ENCODE assay signal across 21 mouse cellular contexts in the genomic region with DNA sequence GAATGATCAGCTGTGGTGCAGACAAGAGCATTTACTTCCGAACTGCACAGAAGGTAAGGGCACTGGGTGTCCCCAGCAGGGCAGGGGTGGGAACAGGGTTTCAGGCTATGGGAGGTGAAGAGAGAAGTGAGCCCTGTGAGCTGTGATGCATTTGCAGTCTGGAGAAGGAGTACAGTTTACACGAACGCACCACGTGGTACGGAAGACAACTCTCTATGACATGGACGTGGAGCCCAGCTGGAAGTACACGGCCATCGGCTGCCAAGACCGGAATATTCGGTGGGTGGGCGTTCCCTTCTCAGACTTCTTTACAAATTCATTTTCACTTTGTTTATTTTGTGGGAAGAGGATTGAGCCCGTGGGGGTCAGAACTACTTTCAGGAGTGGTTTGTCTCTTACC. TPM values are rescaled to one million over a fixed set of nuclear protein-coding genes. Genes with fewer than 3 reads are reported as not detected.
DNase-seq lines count a peak whose midpoint lies in the region; ATAC-seq and TF ChIP-seq lines count a peak whose summit lies in the region.
"Had no signal": no experiment of that assay in that cellular context is flagged by ENCODE, and none has a peak within 500 bp of the region (broad histone marks: within the 10 kb centered on the region; RNA-seq: fewer than 3 reads in every experiment).

No protein-coding gene starts in this region.

- H3K4me1 ChIP-seq in kidney, postnatal 0 days (replicated peaks; ENCODE audit: insufficient read depth, low read length): no peaks in the 10 kb centered on the region
- H3K4me1 ChIP-seq in kidney, embryonic 16.5 days (ENCODE audit: insufficient read depth, low read length): no peaks in the 10 kb centered on the region
- H3K4me1 ChIP-seq in lung, embryonic 14.5 days (ENCODE audit: insufficient read depth): no peaks in the 10 kb centered on the region
- H3K4me1 ChIP-seq in midbrain, embryonic 11.5 days (ENCODE audit: control insufficient read depth, insufficient read depth, low read length): no peaks in the 10 kb centered on the region
- H3K4me1 ChIP-seq in midbrain, postnatal 0 days (ENCODE audit: insufficient read depth, low read length): no peaks in the 10 kb centered on the region
- H3K4me1 ChIP-seq: embryonic facial prominence, embryonic 13.5 days; forebrain, embryonic 13.5 days; hindbrain, embryonic 12.5 days had no signal

- H3K27me3 ChIP-seq in kidney, postnatal 0 days (ENCODE audit: insufficient read depth, low read length): no peaks in the 10 kb centered on the region
- H3K27me3 ChIP-seq in kidney, embryonic 16.5 days (ENCODE audit: insufficient read depth, low read length): no peaks in the 10 kb centered on the region
- no peaks in the 10 kb centered on the region for H3K27me3 ChIP-seq in lung, embryonic 14.5 days (ENCODE audit: insufficient read depth, low read length)
- H3K27me3 ChIP-seq in midbrain, embryonic 11.5 days (ENCODE audit: control insufficient read depth, insufficient read depth, low read length): no peaks in the 10 kb centered on the region
- H3K27me3 ChIP-seq in midbrain, postnatal 0 days (ENCODE audit: insufficient read depth, low read length): no peaks in the 10 kb centered on the region
- H3K27me3 ChIP-seq: CH12.LX; embryonic facial prominence, embryonic 13.5 days; forebrain, embryonic 13.5 days; hindbrain, embryonic 12.5 days; Patski had no signal

- H3K4me3 ChIP-seq in kidney, postnatal 0 days (replicated peaks; ENCODE audit: low read depth, low read length): no peak overlapping the region
- H3K4me3 ChIP-seq in kidney, embryonic 16.5 days (ENCODE audit: low read length): no peak overlapping the region
- no peak overlapping the region for H3K4me3 ChIP-seq in lung, embryonic 14.5 days (ENCODE audit: low read depth, low read length)
- H3K4me3 ChIP-seq in midbrain, embryonic 11.5 days (ENCODE audit: low read depth, low read length): no peak overlapping the region
- no peak overlapping the region for H3K4me3 ChIP-seq in midbrain, postnatal 0 days (ENCODE audit: low read depth, low read length)
- H3K4me3 ChIP-seq: embryonic facial prominence, embryonic 13.5 days; forebrain, embryonic 13.5 days; hindbrain, embryonic 12.5 days had no signal

- no peak overlapping the region for H3K9ac ChIP-seq in kidney, postnatal 0 days (ENCODE audit: low read depth, low read length)
- no peak overlapping the region for H3K9ac ChIP-seq in kidney, embryonic 16.5 days (replicated peaks; ENCODE audit: low read length)
- no peak overlapping the region for H3K9ac ChIP-seq in lung, embryonic 14.5 days
- no peak overlapping the region for H3K9ac ChIP-seq in midbrain, embryonic 11.5 days (ENCODE audit: low read length)
- no peak overlapping the region for H3K9ac ChIP-seq in midbrain, postnatal 0 days (replicated peaks; ENCODE audit: low read length, poor library complexity, severe bottlenecking)
- H3K9ac ChIP-seq: embryonic facial prominence, embryonic 13.5 days; forebrain, embryonic 13.5 days; forebrain, postnatal 0 days; hindbrain, embryonic 12.5 days had no signal

- no peak for ATAC-seq in kidney, postnatal 0 days (replicated peaks; ENCODE audit: low FRiP score, low read depth)
- no peak for ATAC-seq in kidney, embryonic 16.5 days (ENCODE audit: low FRiP score, low TSS enrichment)
- ATAC-seq in lung, embryonic 14.5 days (ENCODE audit: insufficient read depth): peak; percentile 75
- no peak for ATAC-seq in midbrain, embryonic 11.5 days (ENCODE audit: low FRiP score)
- ATAC-seq in midbrain, postnatal 0 days (ENCODE audit: low FRiP score): no peak
- ATAC-seq: activated CD4-positive, CD25-positive, alpha-beta regulatory T cell, adult 4 months; forebrain, embryonic 13.5 days; forebrain, postnatal 0 days; Patski had no signal

- peak; percentile 31 for DNase-seq in kidney, postnatal 0 days (ENCODE audit: low spot score)
- DNase-seq in lung, embryonic 14.5 days: peak; percentile 62
- DNase-seq in lung, postnatal 36 days: no peak
- peak; percentile 49 for DNase-seq in midbrain, embryonic 11.5 days (ENCODE audit: low spot score, missing footprints)
- DNase-seq in midbrain, postnatal 0 days (ENCODE audit: low spot score): no peak
- no peak for DNase-seq in cerebellum, postnatal 25 days
- DNase-seq: adrenal gland, postnatal 14 days; cerebellum, adult 11-12 months; cerebellum, adult 9-10 months; cerebellum, postnatal 36 days; forebrain, postnatal 0 days; gastrocnemius, postnatal 14 days; heart, postnatal 10 days; heart, postnatal 4 days had no signal

- H3K27ac ChIP-seq in kidney, postnatal 0 days: no peak overlapping the region
- no peak overlapping the region for H3K27ac ChIP-seq in kidney, embryonic 16.5 days (ENCODE audit: low read length)
- H3K27ac ChIP-seq in lung, embryonic 14.5 days (ENCODE audit: low read depth): no peak overlapping the region
- no peak overlapping the region for H3K27ac ChIP-seq in midbrain, embryonic 11.5 days (ENCODE audit: low read depth, low read length)
- H3K27ac ChIP-seq in midbrain, postnatal 0 days (ENCODE audit: low read depth, low read length): no peak overlapping the region
- H3K27ac ChIP-seq: embryonic facial prominence, embryonic 13.5 days; forebrain, embryonic 13.5 days; hindbrain, embryonic 12.5 days had no signal

- peaks cover 82% of the 10 kb centered on the region for H3K36me3 ChIP-seq in kidney, postnatal 0 days (ENCODE audit: insufficient read depth, low read length)
- H3K36me3 ChIP-seq in kidney, embryonic 16.5 days (ENCODE audit: insufficient read depth, low read length): peaks cover 62% of the 10 kb centered on the region
- peaks cover 81% of the 10 kb centered on the region for H3K36me3 ChIP-seq in lung, embryonic 14.5 days (ENCODE audit: insufficient read depth)
- peaks cover 13% of the 10 kb centered on the region for H3K36me3 ChIP-seq in midbrain, embryonic 11.5 days (ENCODE audit: control insufficient read depth, insufficient read depth, low read length)
- H3K36me3 ChIP-seq in midbrain, postnatal 0 days (ENCODE audit: insufficient read depth, low read length): peaks cover 86% of the 10 kb centered on the region

- TF ChIP-seq CTCF in kidney, postnatal 0 days (IDR thresholded peaks at IDR 0.05; ENCODE audit: low read depth): no peak
- no peak for TF ChIP-seq CTCF in lung, embryonic 14.5 days (IDR thresholded peaks at IDR 0.05; ENCODE audit: low read depth)
- TF ChIP-seq CTCF in midbrain, postnatal 0 days (IDR thresholded peaks at IDR 0.05): no peak

- H3K4me2 ChIP-seq in kidney, postnatal 0 days (ENCODE audit: low read length): no peak overlapping the region
- no peak overlapping the region for H3K4me2 ChIP-seq in kidney, embryonic 16.5 days (replicated peaks; ENCODE audit: low read depth, low read length)
- H3K4me2 ChIP-seq in lung, embryonic 14.5 days: no peak overlapping the region
- no peak overlapping the region for H3K4me2 ChIP-seq in midbrain, embryonic 11.5 days
- no peak overlapping the region for H3K4me2 ChIP-seq in midbrain, postnatal 0 days (ENCODE audit: low read depth, low read length, poor library complexity, severe bottlenecking)
- H3K4me2 ChIP-seq: embryonic facial prominence, embryonic 13.5 days; forebrain, embryonic 13.5 days; hindbrain, embryonic 12.5 days had no signal

- no peaks in the 10 kb centered on the region for H3K9me3 ChIP-seq in kidney, postnatal 0 days (replicated peaks; ENCODE audit: low read length)
- no peaks in the 10 kb centered on the region for H3K9me3 ChIP-seq in kidney, embryonic 16.5 days (ENCODE audit: low read length)
- H3K9me3 ChIP-seq in lung, embryonic 14.5 days (ENCODE audit: low read depth, low read length): no peaks in the 10 kb centered on the region
- no peaks in the 10 kb centered on the region for H3K9me3 ChIP-seq in midbrain, embryonic 11.5 days (ENCODE audit: control insufficient read depth, low read length)
- H3K9me3 ChIP-seq in midbrain, postnatal 0 days (ENCODE audit: low read length): no peaks in the 10 kb centered on the region
- H3K9me3 ChIP-seq: embryonic facial prominence, embryonic 13.5 days; forebrain, embryonic 13.5 days; hindbrain, embryonic 12.5 days had no signal

- 81% methylated on average over 12 of the region's 12 CpGs for WGBS in kidney, postnatal 0 days
- WGBS in kidney, embryonic 16.5 days: 81% methylated on average over 12 of the region's 12 CpGs
- 60% methylated on average over 12 of the region's 12 CpGs for WGBS in lung, embryonic 14.5 days
- 92% methylated on average over 12 of the region's 12 CpGs for WGBS in midbrain, embryonic 11.5 days
- 85% methylated on average over 12 of the region's 12 CpGs for WGBS in midbrain, postnatal 0 days

RNA-seq across cellular contexts. Expression of a gene that starts 9.7 kb away (rescaled TPM):
- polyA plus RNA-seq in kidney, postnatal 0 days (2015; fragmentation: Nextera tagmentation; extraction: Ambion mirVana): 24.7 and 25.7 TPM in 2 replicates
- polyA plus RNA-seq in kidney, embryonic 16.5 days (2015; fragmentation: Nextera tagmentation; extraction: Ambion mirVana): 24.7 and 25.2 TPM in 2 replicates
- polyA plus RNA-seq in lung, embryonic 14.5 days (2014; fragmentation: Nextera tagmentation; extraction: Ambion mirVana): 19.9 and 21.8 TPM in 2 replicates
- 18.8 and 19.1 TPM in 2 replicates for polyA plus RNA-seq in midbrain, embryonic 11.5 days (2014; fragmentation: Nextera tagmentation; extraction: Ambion mirVana)
- total RNA-seq in midbrain, postnatal 0 days (2014; rRNA removed): 4.9 and 11.7 TPM in 2 replicates
- 13.6 and 13.7 TPM in 2 replicates for polyA plus RNA-seq in midbrain, postnatal 0 days (2015; fragmentation: Nextera tagmentation; extraction: Ambion mirVana)

RNA-seq across cellular contexts. Expression of a gene that starts 9.7 kb away (rescaled TPM):
- 0.89 and 1.2 TPM in 2 replicates for polyA plus RNA-seq in kidney, postnatal 0 days (2015; fragmentation: Nextera tagmentation; extraction: Ambion mirVana)
- polyA plus RNA-seq in kidney, embryonic 16.5 days (2015; fragmentation: Nextera tagmentation; extraction: Ambion mirVana): 4.0 and 6.0 TPM in 2 replicates
- 2.2 and 3.3 TPM in 2 replicates for polyA plus RNA-seq in lung, embryonic 14.5 days (2014; fragmentation: Nextera tagmentation; extraction: Ambion mirVana)
- polyA plus RNA-seq in midbrain, embryonic 11.5 days (2014; fragmentation: Nextera tagmentation; extraction: Ambion mirVana): 3.6 and 3.9 TPM in 2 replicates
- 3.7 and 6.6 TPM in 2 replicates for total RNA-seq in midbrain, postnatal 0 days (2014; rRNA removed)
- polyA plus RNA-seq in midbrain, postnatal 0 days (2015; fragmentation: Nextera tagmentation; extraction: Ambion mirVana): 0.98 and 2.5 TPM in 2 replicates

RNA-seq across cellular contexts. Expression of a gene that starts 15.6 kb away (rescaled TPM):
- polyA plus RNA-seq in kidney, postnatal 0 days (2015; fragmentation: Nextera tagmentation; extraction: Ambion mirVana): 0.29 and 0.71 TPM in 2 replicates
- polyA plus RNA-seq in kidney, embryonic 16.5 days (2015; fragmentation: Nextera tagmentation; extraction: Ambion mirVana): 2.0 and 2.6 TPM in 2 replicates
- 1.2 and 1.5 TPM in 2 replicates for polyA plus RNA-seq in lung, embryonic 14.5 days (2014; fragmentation: Nextera tagmentation; extraction: Ambion mirVana)
- polyA plus RNA-seq in midbrain, embryonic 11.5 days (2014; fragmentation: Nextera tagmentation; extraction: Ambion mirVana): 1.5 and 2.3 TPM in 2 replicates
- total RNA-seq in midbrain, postnatal 0 days (2014; rRNA removed): 4.9 and 9.2 TPM in 2 replicates
- polyA plus RNA-seq in midbrain, postnatal 0 days (2015; fragmentation: Nextera tagmentation; extraction: Ambion mirVana): 0.20 and 0.34 TPM in 2 replicates

RNA-seq across cellular contexts. Expression of a gene that starts 45.1 kb away (rescaled TPM):
- 1.9 and 2.0 TPM in 2 replicates for polyA plus RNA-seq in kidney, postnatal 0 days (2015; fragmentation: Nextera tagmentation; extraction: Ambion mirVana)
- polyA plus RNA-seq in kidney, embryonic 16.5 days (2015; fragmentation: Nextera tagmentation; extraction: Ambion mirVana): 3.2 and 4.0 TPM in 2 replicates
- polyA plus RNA-seq in lung, embryonic 14.5 days (2014; fragmentation: Nextera tagmentation; extraction: Ambion mirVana): 3.4 and 4.0 TPM in 2 replicates
- polyA plus RNA-seq in midbrain, embryonic 11.5 days (2014; fragmentation: Nextera tagmentation; extraction: Ambion mirVana): 2.9 and 3.4 TPM in 2 replicates
- 54.2 and 64.6 TPM in 2 replicates for total RNA-seq in midbrain, postnatal 0 days (2014; rRNA removed)
- 7.1 and 7.4 TPM in 2 replicates for polyA plus RNA-seq in midbrain, postnatal 0 days (2015; fragmentation: Nextera tagmentation; extraction: Ambion mirVana)

Comparison
In these comparisons a context has a peak if more than half of its experiments do, and no peak if none do; other contexts are left out.
1. DNase-seq: peak in kidney, postnatal 0 days (single experiment), lung, embryonic 14.5 days (single experiment) and midbrain, embryonic 11.5 days (single experiment); none in lung, postnatal 36 days (single experiment), midbrain, postnatal 0 days (single experiment) and cerebellum, postnatal 25 days (0 of 2).